Mouse (Mus musculus) lung, adult 18-20 months (tissue): ENCODE data around the gene Actr8.

Experiments used
- DNase-seq, 2 experiments: peaks; one replicate each; pipeline ENCODE4 v3.0.0; 2022; ENCODE audit warnings: mixed read lengths in 2 of 2

The Actr8 gene

DNA sequence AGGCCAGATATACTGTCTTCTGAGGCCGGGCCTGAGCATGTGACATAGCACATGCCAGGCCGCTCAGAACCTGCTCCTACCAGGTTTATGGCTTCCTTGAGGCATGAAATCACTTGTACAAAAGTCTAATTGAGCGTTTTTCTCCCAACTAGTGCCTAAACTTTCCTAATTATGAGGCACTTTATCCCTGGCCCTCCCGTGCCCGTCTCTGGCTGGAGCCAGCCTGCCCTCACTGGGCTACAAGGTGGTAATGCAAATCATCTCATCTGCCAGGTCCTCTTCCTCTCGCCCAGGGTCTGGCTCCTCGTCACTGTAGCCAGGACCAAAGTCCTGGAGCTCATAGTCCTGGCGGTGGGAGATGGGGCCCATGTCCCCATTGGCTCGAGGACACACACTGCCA, 63.7 kb downstream of the Actr8 start:
- DNase-seq, result no peak

DNA sequence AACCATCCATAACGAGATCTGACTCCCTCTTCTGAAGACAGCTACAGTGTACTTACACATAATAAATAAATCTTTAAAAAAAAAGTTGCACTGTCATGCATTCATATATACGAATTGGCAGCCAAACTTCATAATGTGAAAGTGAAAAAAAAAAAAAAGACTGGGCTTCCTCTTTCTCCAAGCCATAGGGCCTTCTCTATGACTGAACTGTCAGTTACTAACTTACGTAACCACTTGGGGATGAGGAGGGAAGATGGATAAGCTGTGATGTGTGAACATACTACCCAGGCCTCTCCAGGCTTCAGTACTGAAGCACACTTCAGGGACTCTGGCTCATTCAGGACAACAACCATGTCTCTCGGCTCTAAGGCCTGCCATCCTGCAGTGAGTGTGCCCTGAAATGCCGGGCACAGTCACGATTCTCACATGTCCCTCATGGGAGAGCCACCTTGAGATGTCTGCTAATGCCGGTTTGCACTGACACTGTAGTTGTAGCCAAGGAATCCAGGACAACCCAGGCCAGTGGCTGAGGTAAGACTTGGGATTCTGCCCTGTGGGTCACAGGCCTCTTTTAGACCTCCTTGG, 65.3 kb downstream of the Actr8 start:
- DNase-seq, result no peak

DNA sequence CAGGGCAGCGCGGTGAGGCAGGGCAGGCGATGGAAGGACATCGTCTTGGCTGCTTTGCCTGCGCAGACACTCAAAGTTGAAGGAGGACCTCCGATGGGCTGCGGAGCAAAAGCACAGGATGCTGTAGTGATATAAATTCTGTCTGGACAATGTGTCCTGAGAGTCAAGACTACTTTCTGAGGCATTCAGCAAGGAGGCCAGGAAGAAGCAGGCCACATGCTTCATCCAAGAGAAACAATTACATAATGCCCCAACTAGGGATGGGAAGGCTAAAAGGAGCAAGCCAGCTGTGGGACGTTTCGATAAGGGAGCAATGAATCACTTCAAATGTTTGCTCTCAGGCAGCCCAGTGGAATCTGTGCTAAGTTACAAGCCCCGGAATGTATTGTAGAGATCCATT, 67.1 kb downstream of the Actr8 start:
- no peak for DNase-seq

DNA sequence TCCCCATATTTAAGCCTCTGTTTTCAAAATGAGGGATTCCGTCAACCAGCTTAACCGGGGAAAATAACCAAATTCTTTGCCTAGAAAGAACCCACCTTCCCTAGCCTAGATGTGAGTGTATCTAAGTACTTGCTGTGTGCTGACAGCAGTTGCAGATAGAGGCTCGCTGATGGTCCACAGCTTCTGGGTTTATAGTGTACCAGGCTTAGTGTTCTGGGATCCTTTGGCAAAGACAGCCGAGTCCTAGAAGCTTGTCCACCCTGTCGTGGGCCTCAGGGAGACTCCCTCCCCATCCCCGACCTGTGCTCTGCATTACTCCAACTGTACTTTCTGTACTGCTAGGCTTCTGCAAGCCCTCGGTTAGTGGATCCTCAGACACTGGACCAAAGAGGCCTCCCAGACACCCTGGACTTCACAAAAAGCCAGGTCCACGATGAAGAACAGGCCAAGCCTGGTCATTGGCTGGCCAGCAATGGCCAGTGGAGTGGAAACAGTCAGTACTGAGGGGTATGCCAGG, 67.6 kb downstream of the Actr8 start:
- no peak for DNase-seq

DNA sequence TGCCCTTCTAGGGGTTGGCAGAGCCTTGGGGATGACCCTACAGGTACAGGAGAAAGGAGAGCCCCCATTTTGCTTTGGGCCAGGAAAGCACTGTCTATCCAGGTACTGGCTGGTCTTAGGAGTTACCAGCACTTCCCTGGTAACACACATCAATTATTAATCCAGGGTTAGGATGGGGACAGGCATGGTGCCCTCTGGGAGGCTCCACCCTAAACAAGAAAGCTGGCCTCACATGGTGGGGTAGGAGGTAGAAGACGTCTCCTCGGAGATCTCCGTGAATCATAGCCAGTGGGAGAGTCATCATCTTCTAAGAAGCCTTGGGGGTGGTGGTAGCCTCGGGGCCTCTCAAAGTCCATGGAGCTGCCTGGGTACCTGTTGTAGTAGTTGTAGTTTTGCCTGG, 68.8 kb downstream of the Actr8 start:
- no peak for DNase-seq

DNA sequence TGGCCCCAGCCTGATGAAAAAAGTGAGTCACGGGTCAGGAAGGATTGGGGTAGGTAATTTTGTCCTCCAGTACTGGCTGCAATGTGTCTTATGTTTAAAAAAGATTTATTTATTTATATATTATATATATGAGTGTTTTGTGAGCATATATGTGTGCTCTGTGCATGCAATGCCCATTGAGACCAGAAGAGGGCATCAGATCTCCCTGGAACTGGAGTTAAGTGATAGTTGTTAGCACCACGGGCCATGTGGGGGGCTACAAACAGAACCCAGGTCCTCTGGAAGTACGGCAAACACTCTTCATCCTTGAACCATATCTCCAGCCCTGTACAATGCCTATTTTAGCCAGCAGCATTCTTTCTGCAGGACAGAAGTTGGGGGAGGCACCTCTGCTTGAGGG, 69.9 kb downstream of the Actr8 start:
- DNase-seq, result no peak

DNA sequence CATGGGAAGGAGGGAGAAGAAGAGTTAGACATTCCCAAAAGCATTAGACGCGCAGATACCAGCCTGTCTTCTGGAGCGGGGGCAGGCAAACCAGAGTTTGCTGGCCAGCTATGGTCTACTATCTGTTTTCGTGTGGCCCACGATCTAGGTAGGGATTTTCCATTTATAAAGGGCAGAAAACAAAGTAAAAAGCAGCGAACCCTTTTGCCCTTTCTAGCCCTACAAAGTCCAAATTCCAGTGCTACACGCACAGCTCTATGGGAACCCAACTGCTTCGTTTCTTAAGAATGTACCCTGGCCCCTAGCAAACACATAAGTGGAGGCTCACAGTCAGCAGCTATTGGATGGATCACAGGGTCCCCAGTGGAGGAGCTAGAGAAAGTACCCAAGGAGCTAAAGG, 72.1 kb downstream of the Actr8 start:
- no peak for DNase-seq

DNA sequence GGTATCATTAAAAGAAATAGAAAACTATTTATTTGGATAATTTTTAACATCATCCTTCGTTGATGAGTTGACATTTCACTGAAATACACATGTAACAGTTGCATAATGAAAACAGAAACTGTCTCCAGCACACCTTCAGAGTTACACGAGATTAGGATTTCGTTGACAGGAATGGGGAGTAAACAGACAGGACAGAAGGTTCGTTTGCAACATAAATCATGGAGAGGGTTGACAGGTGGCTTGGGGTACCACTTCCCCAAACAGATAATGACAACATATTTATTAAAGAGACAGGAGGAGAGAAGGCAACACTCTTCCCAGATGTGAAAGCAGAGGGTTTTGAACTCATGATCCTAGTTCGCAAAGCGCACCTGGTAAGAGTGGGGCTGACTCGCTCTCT, 76.8 kb downstream of the Actr8 start:
- no peak for DNase-seq
